Mouse (Mus musculus): ENCODE measurements around the gene Noc3l. TPM values are rescaled to one million over a fixed set of nuclear protein-coding genes. Genes with fewer than 3 reads are reported as not detected.

The Noc3l gene
- polyA plus RNA-seq, 1 experiment, result 0.03 TPM

- TF ChIP-seq TAL1 (IDR thresholded peaks at IDR 0.05; ENCODE audit: low read length) (peak; percentile 81), GATA1 (IDR thresholded peaks at IDR 0.05; ENCODE audit: low read length) (peak; percentile 75)
- Histone ChIP-seq H3K27me3 (ENCODE audit: control insufficient read depth) (no peaks in the 10 kb centered on the region; the same call in 1 of the 2 replicates), H3K9me3 (ENCODE audit: control insufficient read depth, low read length) (no peaks in the 10 kb centered on the region), H3K4me3 (replicated peaks) (peak overlapping the region; percentile 86), H3K36me3 (ENCODE audit: control insufficient read depth) (peaks cover 15% of the 10 kb centered on the region), H3K4me1 (ENCODE audit: control insufficient read depth) (peaks cover 52% of the 10 kb centered on the region)
Observed at GRCm38 (mm10) chr19:38820186-38820804, 1.3 kb upstream of the Noc3l start.

- TF ChIP-seq TAL1 (IDR thresholded peaks at IDR 0.05; ENCODE audit: low read length) (no peak), GATA1 (IDR thresholded peaks at IDR 0.05; ENCODE audit: low read length) (no peak)
- H3K4me1 ChIP-seq (ENCODE audit: control insufficient read depth), result peaks cover 52% of the 10 kb centered on the region
- H3K27me3 ChIP-seq (ENCODE audit: control insufficient read depth), result no peaks in the 10 kb centered on the region
- no peaks in the 10 kb centered on the region for H3K9me3 ChIP-seq (ENCODE audit: control insufficient read depth, low read length)
- peak overlapping the region; percentile 86 for H3K4me3 ChIP-seq (replicated peaks)
- H3K36me3 ChIP-seq (ENCODE audit: control insufficient read depth), result peaks cover 23% of the 10 kb centered on the region
Observed at GRCm38 (mm10) chr19:38819427-38819802, 378 bp upstream of the Noc3l start.

- TF ChIP-seq GATA1 (IDR thresholded peaks at IDR 0.05; ENCODE audit: low read length), result no peak
- TF ChIP-seq TAL1 (IDR thresholded peaks at IDR 0.05; ENCODE audit: low read length), result no peak
- peaks cover 51% of the 10 kb centered on the region for H3K4me1 ChIP-seq (ENCODE audit: control insufficient read depth)
- H3K36me3 ChIP-seq (ENCODE audit: control insufficient read depth), result peaks cover 32% of the 10 kb centered on the region
- H3K27me3 ChIP-seq (ENCODE audit: control insufficient read depth), result no peaks in the 10 kb centered on the region
- H3K4me3 ChIP-seq (replicated peaks), result peak overlapping the region; percentile 86
- no peaks in the 10 kb centered on the region for H3K9me3 ChIP-seq (ENCODE audit: control insufficient read depth, low read length)
Observed at GRCm38 (mm10) chr19:38818191-38818590, 846 bp downstream of the Noc3l start.

GRCm38 (mm10) chr19:38798801-38799200 is 20.2 kb downstream of the Noc3l start:
- H3K27me3 ChIP-seq (ENCODE audit: control insufficient read depth), result no peaks in the 10 kb centered on the region
- no peaks in the 10 kb centered on the region for H3K4me1 ChIP-seq (ENCODE audit: control insufficient read depth)
- H3K4me3 ChIP-seq (replicated peaks), result no peak overlapping the region
- H3K9me3 ChIP-seq (ENCODE audit: control insufficient read depth, low read length), result no peaks in the 10 kb centered on the region
- TF ChIP-seq TAL1 (IDR thresholded peaks at IDR 0.05; ENCODE audit: low read length) (no peak), GATA1 (IDR thresholded peaks at IDR 0.05; ENCODE audit: low read length) (no peak)
- peaks cover 85% of the 10 kb centered on the region for H3K36me3 ChIP-seq (ENCODE audit: control insufficient read depth)

GRCm38 (mm10) chr19:38798291-38798690 is 20.7 kb downstream of the Noc3l start:
- Histone ChIP-seq H3K27me3 (ENCODE audit: control insufficient read depth) (no peaks in the 10 kb centered on the region), H3K4me3 (replicated peaks) (no peak overlapping the region), H3K9me3 (ENCODE audit: control insufficient read depth, low read length) (no peaks in the 10 kb centered on the region), H3K36me3 (ENCODE audit: control insufficient read depth) (peaks cover 84% of the 10 kb centered on the region), H3K4me1 (ENCODE audit: control insufficient read depth) (no peaks in the 10 kb centered on the region)
- no peak for TF ChIP-seq GATA1 (IDR thresholded peaks at IDR 0.05; ENCODE audit: low read length)
- TF ChIP-seq TAL1 (IDR thresholded peaks at IDR 0.05; ENCODE audit: low read length), result no peak

- Histone ChIP-seq H3K9me3 (ENCODE audit: control insufficient read depth, low read length) (no peaks in the 10 kb centered on the region), H3K4me3 (replicated peaks) (no peak overlapping the region), H3K27me3 (ENCODE audit: control insufficient read depth) (no peaks in the 10 kb centered on the region), H3K36me3 (ENCODE audit: control insufficient read depth) (peaks cover 78% of the 10 kb centered on the region), H3K4me1 (ENCODE audit: control insufficient read depth) (no peaks in the 10 kb centered on the region)
- TF ChIP-seq GATA1 (IDR thresholded peaks at IDR 0.05; ENCODE audit: low read length) (no peak), TAL1 (IDR thresholded peaks at IDR 0.05; ENCODE audit: low read length) (no peak)
Observed at GRCm38 (mm10) chr19:38796546-38796945, 22.5 kb downstream of the Noc3l start.

GRCm38 (mm10) chr19:38793563-38794045 is 25.4 kb downstream of the Noc3l start:
- peaks cover 83% of the 10 kb centered on the region for H3K36me3 ChIP-seq (ENCODE audit: control insufficient read depth)
- no peak overlapping the region for H3K4me3 ChIP-seq (replicated peaks)
- H3K4me1 ChIP-seq (ENCODE audit: control insufficient read depth), result no peaks in the 10 kb centered on the region
- H3K9me3 ChIP-seq (ENCODE audit: control insufficient read depth, low read length), result no peaks in the 10 kb centered on the region
- no peaks in the 10 kb centered on the region for H3K27me3 ChIP-seq (ENCODE audit: control insufficient read depth)
- TF ChIP-seq TAL1 (IDR thresholded peaks at IDR 0.05; ENCODE audit: low read length) (no peak), GATA1 (IDR thresholded peaks at IDR 0.05; ENCODE audit: low read length) (no peak)

- Histone ChIP-seq H3K9me3 (ENCODE audit: control insufficient read depth, low read length) (no peaks in the 10 kb centered on the region), H3K27me3 (ENCODE audit: control insufficient read depth) (no peaks in the 10 kb centered on the region), H3K36me3 (ENCODE audit: control insufficient read depth) (peaks cover 36% of the 10 kb centered on the region), H3K4me1 (ENCODE audit: control insufficient read depth) (no peaks in the 10 kb centered on the region), H3K4me3 (replicated peaks) (no peak overlapping the region)
- TF ChIP-seq GATA1 (IDR thresholded peaks at IDR 0.05; ENCODE audit: low read length) (no peak), TAL1 (IDR thresholded peaks at IDR 0.05; ENCODE audit: low read length) (no peak)
Observed at GRCm38 (mm10) chr19:38787756-38788155, 31.3 kb downstream of the Noc3l start.

GRCm38 (mm10) chr19:38783542-38783941 is 35.5 kb downstream of the Noc3l start:
- Histone ChIP-seq H3K4me3 (replicated peaks) (no peak overlapping the region), H3K4me1 (ENCODE audit: control insufficient read depth) (no peaks in the 10 kb centered on the region), H3K36me3 (ENCODE audit: control insufficient read depth) (peaks cover 3% of the 10 kb centered on the region), H3K9me3 (ENCODE audit: control insufficient read depth, low read length) (no peaks in the 10 kb centered on the region), H3K27me3 (ENCODE audit: control insufficient read depth) (no peaks in the 10 kb centered on the region)
- TF ChIP-seq TAL1 (IDR thresholded peaks at IDR 0.05; ENCODE audit: low read length), result no peak
- TF ChIP-seq GATA1 (IDR thresholded peaks at IDR 0.05; ENCODE audit: low read length), result no peak

GRCm38 (mm10) chr19:38778805-38779204 is 40.2 kb downstream of the Noc3l start:
- no peaks in the 10 kb centered on the region for H3K9me3 ChIP-seq (ENCODE audit: control insufficient read depth, low read length)
- no peaks in the 10 kb centered on the region for H3K27me3 ChIP-seq (ENCODE audit: control insufficient read depth)
- no peaks in the 10 kb centered on the region for H3K36me3 ChIP-seq (ENCODE audit: control insufficient read depth)
- no peaks in the 10 kb centered on the region for H3K4me1 ChIP-seq (ENCODE audit: control insufficient read depth)
- TF ChIP-seq TAL1 (IDR thresholded peaks at IDR 0.05; ENCODE audit: low read length) (no peak), GATA1 (IDR thresholded peaks at IDR 0.05; ENCODE audit: low read length) (no peak)
- H3K4me3 ChIP-seq (replicated peaks), result no peak overlapping the region

All from erythroblast, embryonic 14.5 days (primary cell).